Mouse (Mus musculus): ENCODE data around the gene Ptcra. TPM values are rescaled to one million over a fixed set of nuclear protein-coding genes. Genes with fewer than 3 reads are reported as not detected.
A peak's percentile ranks its signal among the peaks of the same experiment; 100 is the strongest.
"Not testable (repeated sequence)": the region's sequence is repeated elsewhere in the genome, so short reads cannot be mapped to it uniquely, and the experiment has no call there.

Gene Ptcra
- polyA plus RNA-seq, 1 experiment from 2014 or later, result 0.24 TPM

DNA sequence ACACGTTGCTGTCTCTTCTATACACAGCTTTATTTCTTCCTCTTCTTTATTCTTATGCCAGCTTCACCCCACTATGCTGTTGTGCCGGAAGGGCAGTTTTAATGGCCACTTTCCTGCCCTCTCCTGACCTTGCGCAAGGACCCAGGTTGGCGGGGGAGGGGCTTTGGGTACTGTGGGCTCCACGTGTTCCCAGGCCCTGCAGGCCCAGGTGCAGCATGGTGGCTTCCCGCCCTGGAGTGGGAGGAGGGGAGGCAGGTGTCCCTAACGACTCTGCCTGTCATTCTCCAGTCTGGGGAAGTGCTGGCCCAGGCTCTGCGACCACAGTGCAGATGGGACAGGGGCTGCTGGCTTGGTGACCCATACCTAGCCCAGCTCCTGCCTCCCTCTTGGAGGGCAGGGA lies 4.4 kb upstream of the Ptcra start:
- H3K9me3 ChIP-seq, result no peaks in the 10 kb centered on the region
- H3K9ac ChIP-seq, result no peak overlapping the region
- H3K27me3 ChIP-seq, result no peaks in the 10 kb centered on the region
- no peak overlapping the region for H3K4me3 ChIP-seq (replicated peaks)
- no peak overlapping the region for H3K4me2 ChIP-seq
- no peaks in the 10 kb centered on the region for H3K36me3 ChIP-seq (replicated peaks)
- WGBS, result 62% methylated on average over 8 of the region's 8 CpGs
- H3K4me1 ChIP-seq, result peaks cover 7% of the 10 kb centered on the region
- H3K27ac ChIP-seq, result no peak overlapping the region
- no peak for ATAC-seq (ENCODE audit: low FRiP score)

DNA sequence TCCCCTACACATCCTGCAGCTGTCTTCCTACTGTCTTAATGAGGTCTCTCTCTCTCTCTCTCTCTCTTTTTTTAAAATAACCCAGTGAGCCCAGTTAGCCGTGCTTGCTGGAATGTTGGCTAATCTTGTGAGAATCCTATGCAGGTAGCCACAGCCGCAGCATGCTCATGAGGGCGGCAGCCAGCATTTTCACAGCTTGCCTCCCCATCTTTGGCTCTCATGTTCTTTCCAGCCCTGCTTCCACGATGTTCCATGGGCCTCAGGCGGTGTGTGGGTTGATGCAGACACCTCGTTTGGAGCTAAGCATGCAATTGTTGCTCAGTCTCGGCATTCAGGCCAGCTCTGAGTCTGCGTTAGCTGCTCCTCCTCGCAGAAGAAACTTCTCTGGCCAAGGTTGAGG lies 1.4 kb upstream of the Ptcra start:
- H3K9ac ChIP-seq; H3K36me3 ChIP-seq (replicated peaks); H3K9me3 ChIP-seq; ATAC-seq (ENCODE audit: low FRiP score); H3K4me1 ChIP-seq; H3K4me3 ChIP-seq (replicated peaks); H3K27me3 ChIP-seq; H3K4me2 ChIP-seq; H3K27ac ChIP-seq: not testable (repeated sequence)
- WGBS, result 60% methylated on average over 9 of the region's 9 CpGs

GRCm38 (mm10) chr17:46758753-46759152 lies 4.8 kb downstream of the Ptcra start:
- 88% methylated on average over 12 of the region's 12 CpGs for WGBS
- Histone ChIP-seq H3K4me3 (replicated peaks) (no peak overlapping the region), H3K27ac (no peak overlapping the region), H3K4me1 (no peaks in the 10 kb centered on the region), H3K9ac (no peak overlapping the region; the same call in 1 of the 2 replicates), H3K27me3 (peaks cover 4% of the 10 kb centered on the region; the same call in 1 of the 2 replicates), H3K36me3 (replicated peaks) (no peaks in the 10 kb centered on the region), H3K4me2 (no peak overlapping the region), H3K9me3 (no peaks in the 10 kb centered on the region)
- ATAC-seq (ENCODE audit: low FRiP score), result no peak

DNA sequence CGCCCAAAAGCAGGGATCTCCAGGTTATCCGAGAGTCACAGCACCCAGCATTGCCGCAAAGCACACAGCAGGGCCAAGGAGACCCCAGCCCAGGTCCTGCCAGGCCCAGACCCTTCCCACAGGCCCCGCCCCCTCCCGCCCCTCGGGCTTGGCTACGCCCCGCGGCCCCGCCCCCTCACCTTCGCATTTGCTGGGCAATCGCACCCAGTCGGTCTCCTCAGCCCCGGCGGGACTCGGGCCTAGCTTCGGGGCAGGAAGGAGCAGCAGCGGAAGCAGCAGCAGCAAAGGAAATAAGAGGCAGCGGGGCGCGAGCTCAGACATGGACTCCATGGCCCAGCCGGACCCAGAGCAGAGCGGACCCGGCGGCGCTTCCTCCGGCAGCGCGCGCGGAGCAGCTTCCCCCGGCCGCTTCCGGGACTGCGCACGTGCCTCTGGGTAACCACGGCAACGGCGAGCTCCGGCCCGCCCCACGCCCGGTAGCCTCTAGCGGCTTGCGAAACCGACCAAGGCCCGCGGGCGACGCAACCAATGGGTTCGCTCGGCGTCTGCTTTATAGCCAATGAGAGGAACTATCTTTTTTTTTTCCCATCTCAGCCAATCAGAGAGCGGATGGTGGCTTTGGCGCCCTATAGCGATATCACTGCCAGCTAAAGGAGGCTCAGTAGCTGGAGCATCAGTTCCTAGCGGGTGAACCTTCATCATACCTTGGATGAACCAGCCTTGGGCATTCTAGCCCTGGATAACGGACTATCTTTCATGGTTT lies 11.5 kb downstream of the Ptcra start, which contains the start of gene Cnpy3:
TSS of gene Cnpy3 (minus strand) at position 421 of the 763 bp plus-strand sequence.
- H3K4me3 ChIP-seq (replicated peaks), result peak within 1 kb of the TSS; percentile 82
- H3K27me3 ChIP-seq, result 0 out of 2 replicates have a peak, but pooled peaks cover 6% of the 10 kb centered on the region
- H3K27ac ChIP-seq, result peak within 1 kb of the TSS; percentile 89
- WGBS, result under 1% methylated on average over 58 of the region's 58 CpGs
- peaks cover 3% of the 10 kb centered on the region for H3K36me3 ChIP-seq (replicated peaks)
- peak within 1 kb of the TSS; percentile 71 for H3K9ac ChIP-seq
- peak within 1 kb of the TSS; percentile 75 for H3K4me2 ChIP-seq
- peaks cover 20% of the 10 kb centered on the region for H3K4me1 ChIP-seq
- ATAC-seq (ENCODE audit: low FRiP score), result peak; percentile 100
- H3K9me3 ChIP-seq, result no peaks in the 10 kb centered on the region

- H3K9ac ChIP-seq, result peak overlapping the region; percentile 71
- peak overlapping the region; percentile 89 for H3K27ac ChIP-seq
- WGBS, result 31% methylated on average over 16 of the region's 16 CpGs
- ATAC-seq (ENCODE audit: low FRiP score), result no peak
- peaks cover 10% of the 10 kb centered on the region for H3K36me3 ChIP-seq (replicated peaks)
- peak overlapping the region; percentile 82 for H3K4me3 ChIP-seq (replicated peaks)
- 0 out of 2 replicates have a peak, but pooled peaks cover 6% of the 10 kb centered on the region for H3K27me3 ChIP-seq
- peak overlapping the region; percentile 75 for H3K4me2 ChIP-seq
- H3K9me3 ChIP-seq, result no peaks in the 10 kb centered on the region
- H3K4me1 ChIP-seq, result peaks cover 20% of the 10 kb centered on the region
Observed at GRCm38 (mm10) chr17:46751056-46751793, 12.3 kb downstream of the Ptcra start.

- 0 out of 2 replicates have a peak, but pooled peaks cover 6% of the 10 kb centered on the region for H3K27me3 ChIP-seq
- WGBS, result 91% methylated on average over 4 of the region's 4 CpGs
- H3K27ac ChIP-seq, result no peak overlapping the region
Observed at GRCm38 (mm10) chr17:46750580-46750979, 12.9 kb downstream of the Ptcra start.

GRCm38 (mm10) chr17:46749282-46749681 lies 14.2 kb downstream of the Ptcra start:
- H3K4me1 ChIP-seq, result peaks cover 20% of the 10 kb centered on the region
- no peak overlapping the region for H3K4me2 ChIP-seq
- peaks cover 21% of the 10 kb centered on the region for H3K36me3 ChIP-seq (replicated peaks)
- no peak for ATAC-seq (ENCODE audit: low FRiP score)
- H3K9ac ChIP-seq, result no peak overlapping the region
- no peak overlapping the region for H3K27ac ChIP-seq
- 92% methylated on average over 5 of the region's 5 CpGs for WGBS
- no peaks in the 10 kb centered on the region for H3K9me3 ChIP-seq
- H3K4me3 ChIP-seq (replicated peaks), result no peak overlapping the region
- H3K27me3 ChIP-seq, result 0 out of 2 replicates have a peak, but pooled peaks cover 6% of the 10 kb centered on the region

More at GRCm38 (mm10) chr17:46750580-46750979, 12.9 kb downstream of the Ptcra start:
- ATAC-seq (ENCODE audit: low FRiP score), result no peak
- Histone ChIP-seq H3K36me3 (replicated peaks) (peaks cover 17% of the 10 kb centered on the region), H3K4me2 (peak overlapping the region; percentile 75), H3K9ac (no peak overlapping the region), H3K4me1 (peaks cover 20% of the 10 kb centered on the region), H3K4me3 (replicated peaks) (peak overlapping the region; percentile 82; the same call in 1 of the 2 replicates), H3K9me3 (no peaks in the 10 kb centered on the region)

- H3K9ac ChIP-seq, result no peak overlapping the region
- no peaks in the 10 kb centered on the region for H3K9me3 ChIP-seq
- peaks cover 20% of the 10 kb centered on the region for H3K4me1 ChIP-seq
- H3K36me3 ChIP-seq (replicated peaks), result peaks cover 36% of the 10 kb centered on the region
- no peak for ATAC-seq (ENCODE audit: low FRiP score)
- no peaks in the 10 kb centered on the region for H3K27me3 ChIP-seq
- 93% methylated on average over 2 of the region's 2 CpGs for WGBS
- H3K27ac ChIP-seq, result no peak overlapping the region
- H3K4me3 ChIP-seq (replicated peaks), result no peak overlapping the region
- H3K4me2 ChIP-seq, result no peak overlapping the region
Observed at GRCm38 (mm10) chr17:46747806-46748205, 15.7 kb downstream of the Ptcra start.

GRCm38 (mm10) chr17:46747234-46747633 lies 16.3 kb downstream of the Ptcra start:
- Histone ChIP-seq H3K27ac (no peak overlapping the region), H3K36me3 (replicated peaks) (peaks cover 42% of the 10 kb centered on the region), H3K9ac (no peak overlapping the region), H3K4me3 (replicated peaks) (no peak overlapping the region), H3K4me1 (peaks cover 15% of the 10 kb centered on the region), H3K27me3 (no peaks in the 10 kb centered on the region), H3K4me2 (no peak overlapping the region), H3K9me3 (no peaks in the 10 kb centered on the region)
- WGBS, result 89% methylated on average over 8 of the region's 8 CpGs
- no peak for ATAC-seq (ENCODE audit: low FRiP score)

DNA sequence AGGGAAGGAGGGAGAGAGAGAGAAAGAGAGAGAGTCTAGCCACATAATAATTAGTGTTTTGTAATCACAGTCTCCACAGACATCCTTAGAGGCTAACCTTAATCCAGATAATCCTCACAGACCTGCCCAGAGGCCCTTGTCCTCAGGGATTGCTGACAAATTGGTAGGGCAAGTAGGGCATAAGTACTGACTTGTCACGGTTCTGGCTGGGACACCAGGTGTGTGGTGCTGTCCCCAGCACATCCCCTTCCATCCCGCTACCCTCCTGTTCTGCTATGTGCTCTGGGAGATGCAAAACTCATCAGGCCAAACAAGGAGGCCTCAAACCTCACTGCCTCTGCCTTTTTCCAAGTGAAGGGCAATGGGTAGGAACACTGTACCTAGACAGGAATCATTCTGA lies 18.0 kb downstream of the Ptcra start:
- Histone ChIP-seq H3K9me3 (no peaks in the 10 kb centered on the region), H3K36me3 (replicated peaks) (peaks cover 53% of the 10 kb centered on the region), H3K27me3 (no peaks in the 10 kb centered on the region), H3K4me1 (0 out of 2 replicates have a peak, but pooled peaks cover 4% of the 10 kb centered on the region), H3K9ac (no peak overlapping the region), H3K4me3 (replicated peaks) (no peak overlapping the region), H3K27ac (no peak overlapping the region), H3K4me2 (no peak overlapping the region)
- 80% methylated on average over 2 of the region's 2 CpGs for WGBS
- no peak for ATAC-seq (ENCODE audit: low FRiP score)

GRCm38 (mm10) chr17:46742986-46743385 lies 20.5 kb downstream of the Ptcra start:
- 88% methylated on average over 9 of the region's 9 CpGs for WGBS
- no peaks in the 10 kb centered on the region for H3K27me3 ChIP-seq
- H3K4me3 ChIP-seq (replicated peaks), result no peak overlapping the region
- H3K9ac ChIP-seq, result no peak overlapping the region
- no peaks in the 10 kb centered on the region for H3K9me3 ChIP-seq
- H3K36me3 ChIP-seq (replicated peaks), result peaks cover 61% of the 10 kb centered on the region
- H3K4me1 ChIP-seq, result no peaks in the 10 kb centered on the region
- no peak overlapping the region for H3K4me2 ChIP-seq
- no peak for ATAC-seq (ENCODE audit: low FRiP score)
- H3K27ac ChIP-seq, result no peak overlapping the region

GRCm38 (mm10) chr17:46741305-46741704 lies 22.2 kb downstream of the Ptcra start:
- ATAC-seq (ENCODE audit: low FRiP score), result no peak
- Histone ChIP-seq H3K9ac (no peak overlapping the region), H3K9me3 (no peaks in the 10 kb centered on the region), H3K27me3 (no peaks in the 10 kb centered on the region), H3K4me2 (no peak overlapping the region), H3K36me3 (replicated peaks) (peaks cover 55% of the 10 kb centered on the region), H3K4me1 (no peaks in the 10 kb centered on the region), H3K4me3 (replicated peaks) (no peak overlapping the region), H3K27ac (no peak overlapping the region)
- 94% methylated on average over 6 of the region's 6 CpGs for whole genome bisulfite sequencing
